Mouse (Mus musculus): ENCODE data around the gene Hspa12b.

GRCm38 (mm10) chr2:131135521-131136139, 8.6 kb downstream of the Hspa12b start:
- TF ChIP-seq GATA1 (IDR thresholded peaks at IDR 0.05; ENCODE audit: borderline replicate concordance, low read length): 0 out of 3 replicates have a peak, but pooled peaks have one; percentile 12
- TF ChIP-seq FLI1 (IDR thresholded peaks at IDR 0.05; ENCODE audit: low read length): no peak

Data from megakaryocyte, embryonic 14.5 days (primary cell).